Mouse (Mus musculus) urinary bladder, postnatal 10 days (tissue): ENCODE measurements around the gene Krt32.

Experiments
- DNase-seq: peaks from one replicate; pipeline ENCODE4 v3.0.0; 2022; ENCODE audit warnings: low spot score

Gene Krt32

DNA sequence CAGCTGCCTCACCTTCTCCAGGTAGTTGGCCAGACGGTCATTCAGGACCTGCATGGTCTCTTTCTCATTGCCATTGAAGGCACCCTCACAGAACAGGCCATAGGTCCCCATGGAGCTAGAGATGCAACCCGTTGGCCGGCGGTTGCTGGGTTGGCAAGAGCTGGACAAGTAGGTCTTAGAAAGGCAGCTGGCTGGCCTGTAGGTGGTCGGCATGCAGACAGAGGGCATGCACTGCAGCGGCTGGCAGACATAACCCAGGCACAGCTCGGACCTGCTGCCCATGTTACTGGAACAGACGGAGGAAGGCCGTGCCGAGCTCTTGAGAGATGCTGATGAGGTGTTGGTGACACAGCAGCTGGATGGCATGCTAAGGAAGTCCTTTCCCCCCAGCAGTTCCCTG lies at the start of gene Krt32:
TSS of gene Krt32 (minus strand) at position 366 of the 400 bp plus-strand sequence.
- DNase-seq: no peak

DNA sequence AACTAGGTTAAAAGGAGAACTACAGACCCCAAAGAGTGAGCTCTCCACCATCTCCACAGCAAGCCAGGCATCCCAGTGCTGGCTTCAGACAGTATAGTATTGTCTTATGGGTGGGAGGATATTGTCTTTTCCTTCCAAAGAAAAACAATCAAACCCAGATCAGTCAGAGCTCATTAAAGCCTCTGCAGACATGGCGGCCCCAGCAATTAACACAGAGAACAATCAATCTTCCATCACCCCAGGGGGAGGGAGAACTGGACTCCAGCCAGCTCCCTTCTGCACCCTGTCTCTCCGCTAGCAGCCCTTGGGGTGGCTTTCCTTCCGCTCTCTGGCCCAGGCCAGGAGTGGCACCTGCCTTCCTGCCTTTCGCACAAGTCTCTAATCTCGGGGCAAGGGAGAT lies 49.7 kb upstream of the Krt32 start:
- no peak for DNase-seq

DNA sequence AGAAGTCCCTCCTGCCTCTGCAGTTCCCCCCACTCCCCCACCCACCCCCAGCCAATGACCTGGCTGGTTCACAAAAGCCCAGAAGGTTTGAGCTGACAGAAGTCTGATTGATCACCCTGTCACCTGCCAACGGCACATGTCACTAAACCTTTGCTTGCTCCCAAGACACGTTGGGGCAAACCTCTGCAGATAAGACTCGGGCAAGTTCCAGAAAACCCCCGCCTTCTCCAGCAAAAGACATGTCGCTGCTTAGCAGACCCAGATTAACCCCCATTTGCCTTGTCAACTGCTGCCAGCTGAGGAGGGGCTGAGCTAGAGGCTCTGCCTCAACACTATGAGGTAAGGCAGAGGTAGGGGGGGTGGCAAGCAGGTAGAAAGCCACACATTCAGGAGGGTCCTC lies 48.5 kb upstream of the Krt32 start:
- no peak for DNase-seq

DNA sequence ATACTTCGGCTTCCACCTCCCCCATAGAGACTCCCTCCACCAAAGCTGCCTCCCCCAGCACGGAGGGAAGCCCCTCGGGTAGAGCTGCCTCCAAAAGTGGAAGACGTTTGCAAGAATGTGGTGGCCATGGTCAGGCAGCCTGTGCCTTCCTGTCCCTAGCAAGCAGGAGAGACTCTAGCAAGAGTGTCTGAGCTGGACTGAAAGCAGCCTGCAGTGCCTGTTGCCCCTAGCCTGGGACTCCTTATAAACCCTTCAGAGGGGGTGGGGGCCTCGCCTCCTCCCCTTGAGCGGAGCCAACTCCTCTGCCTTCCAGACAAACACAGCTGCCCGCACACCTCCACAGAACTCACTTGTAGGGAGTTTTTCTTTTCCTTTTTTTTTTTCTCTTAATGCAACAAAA lies 47.7 kb upstream of the Krt32 start, which contains the start of gene Krt15:
TSS of gene Krt15 (minus strand) at position 198 of the 400 bp plus-strand sequence.
- no peak for DNase-seq

DNA sequence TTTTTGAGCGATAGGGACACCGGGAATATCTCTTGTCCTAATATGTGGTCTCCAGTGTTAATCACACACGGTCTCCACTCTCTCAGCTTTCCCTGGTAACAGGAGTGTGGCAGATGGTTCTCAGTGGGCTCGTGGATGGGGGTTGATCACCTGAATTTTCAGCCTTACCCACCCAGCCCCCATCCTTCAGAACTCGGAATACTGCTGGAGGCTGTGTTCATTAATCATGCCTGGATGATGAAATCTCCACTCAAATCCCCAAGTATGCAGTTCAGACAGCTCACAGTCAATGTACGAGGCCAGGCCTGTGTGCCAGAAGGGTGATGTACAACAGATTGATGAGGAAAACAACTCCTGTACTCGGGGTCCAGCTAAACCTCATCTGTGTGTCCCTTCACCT lies 36.9 kb upstream of the Krt32 start:
- DNase-seq: no peak

DNA sequence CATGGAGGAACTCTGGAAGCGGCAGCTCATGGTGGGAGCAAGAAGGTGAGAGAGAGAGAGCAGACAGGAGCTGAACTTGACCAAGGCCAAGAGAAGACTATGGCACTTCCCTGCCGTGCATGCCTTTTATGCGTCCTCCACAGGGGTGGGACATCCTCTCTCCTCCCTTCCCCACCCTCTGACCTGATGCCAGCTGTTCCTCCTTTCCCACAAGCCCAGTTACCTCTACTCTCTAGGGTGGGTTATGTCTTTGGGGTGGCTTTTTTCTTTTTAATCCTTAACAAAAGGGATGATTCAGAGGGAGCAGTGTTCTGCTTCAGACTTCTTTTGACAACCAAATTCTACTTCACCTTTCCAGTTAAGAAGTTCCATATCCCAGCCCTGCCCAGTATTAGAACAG lies 33.4 kb upstream of the Krt32 start, which contains the start of gene Krt13:
TSS of gene Krt13 (minus strand) at position 101 of the 400 bp plus-strand sequence.
- DNase-seq: no peak

DNA sequence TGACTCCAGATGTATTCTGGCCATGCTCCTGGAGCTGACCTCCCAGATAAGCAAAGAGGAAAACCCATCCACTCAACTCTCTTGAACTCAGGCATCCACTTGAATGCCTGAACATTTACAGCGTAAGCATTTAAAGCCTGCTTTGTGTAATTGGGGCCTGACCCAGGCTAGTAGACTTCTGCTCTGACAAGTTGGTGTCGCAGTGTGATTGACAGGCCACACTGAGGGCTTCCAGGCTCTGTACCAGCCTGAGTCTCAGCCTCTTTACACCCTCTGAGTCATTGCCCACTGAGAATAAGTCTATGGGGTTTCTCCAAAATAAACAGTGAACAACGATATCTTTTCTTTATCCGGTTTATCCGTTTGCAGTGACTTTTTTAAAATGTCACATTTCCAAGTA lies 32.3 kb upstream of the Krt32 start:
- DNase-seq: no peak

DNA sequence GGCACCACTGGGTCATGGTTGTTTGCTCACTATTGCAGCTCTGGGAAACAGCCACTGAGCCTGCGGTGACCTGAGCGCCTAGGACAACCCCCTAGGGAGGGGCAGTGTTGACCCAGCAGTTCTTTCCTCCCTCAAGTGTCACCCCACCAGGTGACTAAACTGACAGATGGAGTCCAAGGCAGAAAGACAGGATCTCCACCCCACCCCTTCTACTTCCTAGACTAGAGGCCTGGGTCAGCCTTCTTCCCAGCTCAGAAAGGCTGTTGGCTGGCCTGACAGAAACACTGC lies 25.7 kb upstream of the Krt32 start:
- DNase-seq: no peak

DNA sequence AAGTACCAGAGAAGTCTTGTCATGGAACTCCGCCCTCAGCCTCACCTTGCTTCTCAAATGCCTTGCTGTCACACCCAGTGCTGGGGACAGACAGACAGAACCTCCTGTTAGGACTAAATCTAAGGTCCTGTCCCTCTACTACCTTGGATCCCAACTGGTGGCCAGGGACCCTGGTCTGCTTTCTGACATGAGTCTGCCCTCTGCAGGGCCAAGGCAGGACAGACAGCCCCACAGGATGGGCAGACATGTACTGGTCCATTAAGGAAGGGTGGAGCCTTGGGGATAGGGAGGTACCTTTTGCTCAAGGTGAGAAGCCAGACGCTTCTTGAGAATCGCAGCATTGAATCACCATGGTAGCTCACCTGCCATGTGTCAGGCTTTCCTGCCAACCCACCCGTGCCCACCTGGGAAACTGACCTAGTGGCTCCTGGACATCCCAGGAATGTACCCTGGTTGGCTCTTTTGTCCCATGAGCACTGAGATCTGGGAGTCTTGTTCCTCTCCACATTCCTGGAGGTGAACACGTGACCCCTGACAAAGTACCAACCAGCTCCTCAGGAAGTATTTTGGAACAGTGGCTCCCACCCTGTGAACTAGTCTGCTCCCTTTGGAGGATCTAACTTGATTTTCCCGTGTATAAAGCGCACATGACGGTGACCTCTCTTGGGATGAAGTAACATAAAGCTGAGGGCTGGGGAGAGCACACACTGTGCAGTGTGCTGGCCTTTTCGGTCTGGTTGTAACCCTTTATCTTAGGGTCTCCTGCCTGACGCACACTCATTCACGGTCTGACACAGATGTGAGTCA lies 25.1 kb upstream of the Krt32 start:
- DNase-seq: no peak

DNA sequence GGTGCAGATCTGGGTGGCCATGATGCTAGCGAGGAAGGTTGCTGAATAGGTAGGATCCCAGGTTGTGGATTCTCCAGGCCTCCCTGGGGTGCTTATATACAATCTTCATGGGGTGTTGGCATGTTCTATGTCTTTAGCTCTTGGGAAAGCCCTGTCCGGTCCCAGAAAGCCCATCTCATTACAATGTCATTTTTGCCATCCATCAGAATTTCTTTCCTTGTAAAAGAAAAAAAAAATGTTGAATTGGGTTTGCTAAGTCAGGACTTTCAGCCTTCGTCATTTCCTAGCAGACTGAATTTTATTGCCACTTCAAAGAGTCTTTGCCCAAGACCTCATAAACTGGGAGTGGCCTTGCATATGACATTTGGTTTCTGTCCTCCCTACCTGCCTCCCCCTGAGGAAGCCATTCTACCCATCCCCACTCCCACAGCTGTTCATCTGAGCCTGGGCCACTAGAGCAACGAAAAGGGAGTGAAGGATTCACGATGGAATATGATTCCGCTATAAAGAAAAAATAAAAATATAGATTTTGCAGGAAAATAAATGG lies 17.6 kb upstream of the Krt32 start, which contains the start of gene Krt36:
TSS of gene Krt36 (minus strand) at position 51 of the 547 bp plus-strand sequence.
- DNase-seq: no peak

DNA sequence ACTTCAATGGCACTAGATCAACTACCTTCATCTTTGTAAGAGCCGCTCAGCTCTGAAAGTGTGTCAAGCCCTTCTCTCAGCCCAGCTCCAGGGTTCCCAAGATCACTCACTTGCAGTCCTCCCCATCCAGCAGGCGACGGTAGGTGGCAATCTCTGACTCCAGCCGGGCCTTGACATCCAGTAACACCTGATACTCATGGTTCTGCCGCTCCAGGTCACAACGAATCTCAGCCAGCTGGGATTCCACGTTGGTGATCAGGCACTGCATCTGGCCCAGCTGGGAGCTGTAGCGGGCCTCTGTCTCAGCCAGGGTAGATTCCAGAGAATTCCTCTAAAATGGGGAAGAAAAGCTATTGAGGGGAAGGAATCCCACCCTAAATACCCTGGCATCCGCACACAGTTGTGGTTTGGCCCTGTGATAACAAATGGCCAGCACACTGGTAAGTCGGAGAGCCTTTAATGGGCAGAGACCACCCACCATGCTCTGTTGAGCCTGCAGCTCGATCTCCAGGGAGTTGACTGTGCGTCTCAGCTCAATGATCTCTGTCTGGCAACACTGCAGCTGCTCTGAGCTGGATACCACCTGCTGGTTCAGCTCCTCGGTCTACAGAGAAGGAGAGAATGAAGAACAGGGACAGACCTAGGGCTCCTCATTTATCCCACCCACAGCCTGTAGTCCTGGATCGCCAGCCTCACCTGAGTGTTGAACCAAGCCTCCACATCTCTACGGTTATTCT lies 14.8 kb upstream of the Krt32 start:
- no peak for DNase-seq

DNA sequence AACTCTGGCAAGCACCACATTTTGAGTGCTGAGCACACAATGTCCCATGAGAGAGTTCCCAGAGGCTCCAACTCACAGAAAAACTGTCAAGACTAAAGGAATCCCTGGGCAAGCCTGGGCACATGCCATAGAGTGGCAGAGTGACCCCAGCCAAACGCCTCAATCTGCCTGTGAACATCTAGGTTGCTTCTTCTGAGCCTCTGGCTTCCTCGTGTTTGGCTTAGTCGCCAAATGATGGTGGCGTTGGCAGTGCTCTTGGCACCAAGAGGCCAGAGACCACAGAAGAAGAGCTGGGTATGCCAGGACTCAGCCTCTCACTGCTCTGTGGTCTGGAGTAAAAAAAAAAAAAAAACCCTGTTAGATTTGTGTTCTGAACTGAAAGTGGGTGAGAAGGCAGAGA lies 12.4 kb upstream of the Krt32 start:
- no peak for DNase-seq

DNA sequence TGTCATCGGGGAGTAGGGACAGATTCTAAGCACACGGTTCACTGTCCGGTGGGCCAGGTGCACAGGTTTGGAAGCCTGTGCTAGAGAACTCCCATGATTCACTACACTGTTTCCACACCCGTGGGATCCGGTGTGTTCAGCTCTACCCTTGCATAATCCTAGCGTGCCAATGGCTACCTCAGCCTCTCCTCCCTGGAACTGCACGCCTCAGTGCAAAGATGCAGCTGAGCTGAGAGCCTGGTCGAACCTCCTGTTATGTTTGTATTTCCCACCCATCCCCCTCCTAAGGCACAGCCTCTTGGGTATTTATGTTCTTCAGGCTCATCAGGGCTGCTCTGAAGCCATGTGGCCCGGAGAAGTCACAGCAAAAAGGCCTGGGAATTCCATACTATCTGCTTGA lies 9.8 kb upstream of the Krt32 start:
- DNase-seq: no peak

DNA sequence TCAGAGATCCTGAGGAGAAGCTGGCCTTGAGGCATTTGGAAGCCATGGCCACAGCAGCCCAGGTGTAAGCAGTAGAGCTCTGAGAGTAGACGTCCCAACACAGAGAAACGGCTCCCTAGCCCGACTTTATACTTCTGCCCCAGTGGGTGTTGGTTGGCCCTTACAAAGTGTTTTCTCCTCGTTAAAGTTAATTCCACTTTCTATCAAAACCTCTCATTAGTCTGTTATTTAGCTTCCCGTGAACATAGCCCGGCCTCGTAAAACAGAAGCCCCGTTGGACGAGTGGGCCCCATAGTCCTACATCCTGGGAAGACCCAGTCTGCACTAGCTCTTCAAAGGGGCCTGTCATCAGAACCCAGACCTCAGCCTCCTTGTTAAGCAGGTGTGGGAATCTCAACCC lies 8.1 kb upstream of the Krt32 start, which contains the start of gene Krt35:
TSS of gene Krt35 (minus strand) at position 101 of the 400 bp plus-strand sequence.
- no peak for DNase-seq

DNA sequence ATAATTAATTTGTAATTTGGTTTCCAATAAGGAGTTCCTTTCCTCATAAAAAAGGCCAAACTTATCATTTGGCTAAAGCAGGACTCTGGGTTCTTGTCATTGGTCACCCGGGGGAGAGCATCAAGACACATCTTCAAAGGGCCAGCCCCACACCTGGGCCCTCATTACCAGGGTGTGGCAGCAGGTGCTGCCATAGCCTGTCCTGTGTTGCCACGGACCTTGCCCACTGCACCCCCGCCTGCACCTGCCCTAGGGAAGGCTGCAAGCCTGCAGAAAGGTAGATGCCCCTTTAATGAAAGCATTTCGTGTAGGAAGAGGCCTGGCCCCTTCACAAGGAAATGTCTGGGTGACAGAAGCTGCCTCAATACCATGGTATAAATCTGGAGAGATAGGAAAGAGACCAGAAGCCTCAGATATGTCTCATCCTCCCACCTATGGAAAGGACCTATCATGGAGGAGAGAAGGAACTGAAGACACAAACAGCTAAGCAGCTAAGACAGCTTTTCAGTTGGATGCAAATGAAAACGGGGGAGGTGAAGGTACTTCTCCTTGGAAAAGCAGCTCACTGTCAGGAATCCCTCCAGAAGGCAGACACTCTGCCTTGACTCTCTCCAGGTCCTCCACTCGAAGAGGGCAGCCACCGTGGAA lies 476 bp upstream of the Krt32 start:
- no peak for DNase-seq

DNA sequence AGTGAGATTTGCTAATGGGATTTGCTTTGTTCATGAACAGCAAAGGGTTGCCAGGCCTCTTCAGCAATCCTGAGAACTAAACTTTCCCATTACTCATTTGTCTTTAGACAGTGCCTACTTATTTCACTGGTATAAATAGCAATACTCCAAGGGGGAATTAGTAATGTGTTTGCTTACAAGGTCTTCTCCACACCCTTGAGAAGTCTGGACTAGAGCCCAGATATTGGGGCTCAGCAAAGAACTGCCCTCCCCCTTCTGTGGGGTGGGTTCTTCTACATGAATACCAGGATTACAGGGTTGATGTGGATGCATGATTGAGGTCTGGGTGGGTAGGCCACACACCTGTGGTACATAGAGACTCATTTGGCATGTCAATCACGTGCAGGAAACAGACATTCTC lies 14.2 kb downstream of the Krt32 start:
- no peak for DNase-seq

DNA sequence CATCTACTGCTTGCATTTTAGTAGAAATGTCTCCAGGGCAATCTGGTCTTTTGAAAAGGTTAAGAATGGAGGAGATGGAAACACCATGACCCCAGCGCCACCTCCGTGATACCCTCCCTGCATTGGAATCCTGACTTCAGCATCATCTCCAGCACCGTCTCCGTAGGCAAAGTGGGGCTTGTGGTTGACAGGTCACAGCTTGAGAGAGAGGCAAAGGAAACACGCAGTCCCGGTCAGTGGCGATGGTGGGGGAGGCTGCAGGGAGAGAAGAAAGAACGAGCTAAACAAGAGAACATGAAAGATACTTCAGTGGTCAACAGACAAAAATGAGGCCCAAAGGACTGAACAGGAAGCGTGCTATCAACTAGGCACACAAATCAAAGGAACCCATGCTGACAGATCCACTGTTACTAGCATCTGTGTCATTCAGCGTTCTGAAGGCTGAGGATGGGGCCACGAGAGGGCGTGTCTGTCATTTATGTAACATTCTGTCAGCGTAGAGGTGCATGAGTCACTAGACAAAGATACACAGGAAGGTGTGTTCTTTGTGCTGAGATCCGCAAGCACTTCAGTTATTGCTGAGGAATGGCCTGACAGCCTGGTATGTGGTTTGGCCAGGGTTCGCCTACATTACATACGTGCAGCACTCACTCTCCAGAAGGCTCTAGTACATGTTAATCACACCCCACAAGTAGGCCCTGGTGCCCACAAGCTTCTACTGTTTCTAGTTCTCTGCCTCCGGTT lies 20.6 kb downstream of the Krt32 start:
- no peak for DNase-seq

DNA sequence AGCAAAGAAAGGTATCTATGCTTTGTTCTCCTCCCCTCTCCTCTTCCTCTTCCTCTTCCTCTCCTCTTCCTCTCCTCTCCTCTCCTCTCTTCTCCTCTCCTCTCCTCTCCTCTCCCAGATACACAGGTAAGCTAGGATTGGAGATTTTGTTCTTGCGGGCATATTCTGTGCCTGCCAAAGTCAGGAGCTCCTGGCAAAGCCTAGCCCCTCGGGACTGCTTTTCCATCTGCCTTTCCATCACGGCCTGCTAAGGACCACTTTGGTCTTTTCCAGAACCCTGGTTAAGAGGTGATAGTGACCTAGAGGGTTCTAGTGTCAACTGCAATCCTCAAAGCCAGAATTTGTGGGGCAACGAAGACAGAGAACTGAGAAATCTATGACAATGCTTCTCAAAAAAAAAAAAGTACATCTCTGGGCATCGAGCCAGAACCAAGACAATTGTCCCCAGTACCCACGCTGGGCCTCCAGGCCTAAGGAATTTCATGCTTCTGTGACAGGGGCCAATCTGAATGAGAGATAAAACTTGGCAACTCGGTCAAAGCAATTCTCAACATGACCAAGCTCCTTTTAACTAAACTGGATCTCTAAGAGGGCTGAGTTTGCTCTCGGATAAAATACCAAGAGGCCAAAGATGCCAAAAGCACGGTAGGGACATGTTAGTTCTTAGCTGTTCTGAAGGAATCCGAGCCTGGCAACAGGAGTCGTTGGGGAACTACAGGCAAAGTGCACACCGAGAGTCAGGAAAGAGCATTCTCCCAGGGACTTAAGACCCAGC lies 21.6 kb downstream of the Krt32 start:
- DNase-seq: no peak

DNA sequence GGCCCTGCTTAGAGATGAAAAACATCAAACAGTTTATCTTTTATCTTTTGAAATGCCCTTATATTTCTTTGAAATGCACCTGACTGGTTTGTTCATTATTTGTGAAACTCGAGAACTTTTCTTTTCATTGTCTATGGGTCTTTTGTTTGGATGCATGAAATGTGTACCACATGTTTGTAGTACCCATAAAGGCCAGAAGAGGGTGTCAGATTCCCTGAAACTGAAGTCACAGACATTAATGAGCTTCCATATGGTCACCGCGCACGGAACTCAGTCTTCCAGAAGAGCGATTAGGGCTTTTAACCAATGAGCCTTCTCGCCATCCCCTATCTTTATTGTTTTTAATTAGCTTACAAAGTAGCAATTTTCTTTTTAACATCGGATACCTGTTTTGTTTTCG lies 29.2 kb downstream of the Krt32 start:
- DNase-seq: no peak

DNA sequence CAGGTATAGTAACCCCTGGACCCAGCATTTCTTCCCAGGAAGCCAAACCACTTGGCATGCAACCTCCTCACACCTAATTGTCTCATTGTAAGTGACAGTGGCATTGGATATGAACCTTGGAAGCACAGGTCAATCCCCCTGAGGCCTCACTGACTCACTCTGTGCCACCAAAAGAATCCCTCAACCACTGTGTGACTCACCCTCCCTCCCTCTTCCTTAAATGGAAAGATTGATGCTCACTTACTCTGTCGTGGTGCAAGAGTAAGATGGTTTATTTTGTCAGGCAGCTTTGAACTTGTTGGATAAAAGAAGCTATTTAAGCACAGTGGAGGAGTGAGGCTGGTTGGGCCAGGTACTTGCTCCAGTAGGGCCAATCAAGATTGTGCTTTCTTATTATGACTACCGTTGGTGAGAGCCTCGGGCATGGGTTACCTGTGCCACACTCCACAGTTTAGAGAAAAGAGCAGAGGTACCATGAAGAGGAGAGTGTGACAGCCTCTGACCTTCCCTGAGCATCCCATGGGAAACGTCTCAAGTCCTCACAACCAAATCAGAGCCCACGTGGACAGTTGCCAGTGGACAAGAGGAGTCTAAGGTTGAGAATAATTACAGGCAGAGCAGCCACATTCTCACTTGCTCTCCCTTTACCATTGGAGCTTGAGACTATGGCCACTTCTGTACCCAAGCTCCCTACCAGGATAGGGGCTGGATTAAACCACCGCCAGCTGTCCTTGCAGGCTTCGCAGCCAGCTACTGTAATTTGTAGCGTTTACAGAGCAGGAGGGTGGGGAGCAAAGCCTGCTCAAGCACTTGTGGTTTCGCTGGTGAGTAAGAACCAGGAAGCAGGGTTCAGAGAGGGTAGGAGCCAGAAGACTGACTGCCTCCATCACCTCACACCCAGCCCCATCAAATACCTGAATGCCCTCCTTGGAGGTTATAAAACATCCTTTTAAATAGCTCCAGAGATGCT lies 32.1 kb downstream of the Krt32 start:
- DNase-seq: no peak
